Mouse (Mus musculus) liver, embryonic 11.5 days (tissue): ENCODE results near the gene Lrrc51. TPM values are rescaled to one million over a fixed set of nuclear protein-coding genes. Genes with fewer than 3 reads are reported as not detected.

Experiments used
- ATAC-seq: fragments of 200-750 bp; cut with Nextera tagmentation; replicated peaks from 2 replicates; pipeline ENCODE4 v1.8.0; 2017; ENCODE audit warnings: moderate number of reproducible peaks, mild to moderate bottlenecking, moderate TSS enrichment, moderate library complexity; ENCODE audit not compliant: low FRiP score
- DNase-seq: peaks from one replicate; pipeline ENCODE4 v3.0.0-alpha.2; 2017; ENCODE audit warnings: low spot score
- H3K27ac ChIP-seq: fragments of 300-500 bp; sonication (generic); 2 replicates; pipeline ENCODE4 v1.5.1; 2014; ENCODE audit warnings: mild to moderate bottlenecking, low read depth, low read length, control low read depth
- H3K27me3 ChIP-seq: fragments of 300-500 bp; sonication (generic); replicated peaks from 2 replicates; pipeline ENCODE4 v1.6.1; 2014; ENCODE audit warnings: low read length, mixed read lengths; ENCODE audit not compliant: control insufficient read depth, insufficient read depth
- H3K36me3 ChIP-seq: fragments of 300-500 bp; sonication (generic); 2 replicates; pipeline ENCODE4 v1.6.1; 2014; ENCODE audit warnings: mild to moderate bottlenecking, low read length, moderate library complexity, mixed read lengths; ENCODE audit not compliant: control insufficient read depth, insufficient read depth
- H3K4me1 ChIP-seq: fragments of 300-500 bp; sonication (generic); replicated peaks from 2 replicates; pipeline ENCODE4 v1.6.1; 2014; ENCODE audit warnings: low read length, mixed read lengths; ENCODE audit not compliant: control insufficient read depth, insufficient read depth
- H3K4me2 ChIP-seq: fragments of 300-500 bp; sonication (generic); 2 replicates; pipeline ENCODE4 v1.6.1; 2014; ENCODE audit warnings: mild to moderate bottlenecking, control low read depth, moderate library complexity
- H3K4me3 ChIP-seq: fragments of 300-500 bp; sonication (generic); 2 replicates; pipeline ENCODE4 v1.5.1; 2014; ENCODE audit warnings: low read depth, low read length, control low read depth
- H3K9ac ChIP-seq: fragments of 300-500 bp; sonication (generic); 2 replicates; pipeline ENCODE4 v1.6.1; 2014; ENCODE audit warnings: low read depth, low read length, control low read depth
- H3K9me3 ChIP-seq: fragments of 300-500 bp; sonication (generic); 2 replicates; pipeline ENCODE4 v1.6.1; 2016; ENCODE audit warnings: low read length, inconsistent platforms, mixed read lengths; ENCODE audit not compliant: control insufficient read depth
- WGBS: fragments of 180-500 bp; shearing (Covaris S2); extraction: QIAGEN DNeasy Blood & Tissue Kit; methylation state at CpG from one replicate; pipeline ENCODE4 v1.1.7; 2014; 5-methylcytosine and 5-hydroxymethylcytosine counted together
- polyA plus RNA-seq: library from polyadenylated mRNA; unstranded; fragments of >200 nt; fragmentation: Nextera tagmentation; extraction: Ambion mirVana; gene quantifications from 2 replicates; pipeline ENCODE4 v1.2.1, GENCODE M21; 2014

Gene Lrrc51
- polyA plus RNA-seq, 1 experiment from 2014 or later: 5.5 TPM

DNA sequence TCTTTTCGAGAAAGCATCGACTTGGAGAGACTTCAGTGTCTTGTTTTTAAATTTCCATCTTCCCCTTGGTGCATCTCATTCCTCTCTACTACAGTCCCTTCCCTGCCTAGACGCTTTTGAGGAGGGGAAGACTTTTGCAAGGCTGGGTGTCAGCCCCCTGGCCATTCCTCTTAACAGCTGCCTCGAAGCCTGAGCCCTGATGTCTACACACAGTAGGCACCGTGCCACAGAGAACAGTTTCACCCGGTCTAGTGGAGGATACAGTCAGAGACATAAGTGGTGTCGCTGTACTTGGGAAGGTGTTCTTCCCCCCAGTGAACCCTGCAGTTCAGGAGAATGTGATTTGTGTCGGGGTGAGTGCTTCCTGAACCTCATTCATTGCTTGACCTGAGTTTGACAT lies 27.0 kb downstream of the Lrrc51 start:
- Histone ChIP-seq H3K36me3 (peaks cover 16% of the 10 kb centered on the region; the same call in 1 of the 2 replicates), H3K4me2 (peak overlapping the region; percentile 89), H3K9ac (peak overlapping the region; percentile 77), H3K27ac (peak overlapping the region; percentile 87), H3K9me3 (no peaks in the 10 kb centered on the region), H3K4me1 (peaks cover 13% of the 10 kb centered on the region), H3K27me3 (no peaks in the 10 kb centered on the region), H3K4me3 (peak overlapping the region; percentile 66)
- WGBS: 52% methylated on average over 8 of the region's 8 CpGs
- ATAC-seq (no peak), DNase-seq (no peak)

GRCm38 (mm10) chr7:101906287-101906681 lies 27.4 kb downstream of the Lrrc51 start, which contains the start of gene Tomt:
Gene Tomt (minus strand): TSS chr7:101906359.
- peaks cover 16% of the 10 kb centered on the region; the same call in 1 of the 2 replicates for H3K36me3 ChIP-seq
- no peaks in the 10 kb centered on the region for H3K9me3 ChIP-seq
- peak within 1 kb of the TSS; percentile 87 for H3K27ac ChIP-seq
- H3K4me3 ChIP-seq: peak within 1 kb of the TSS; percentile 66
- H3K4me1 ChIP-seq: peaks cover 13% of the 10 kb centered on the region
- WGBS: 8% methylated on average over 11 of the region's 11 CpGs
- no peaks in the 10 kb centered on the region for H3K27me3 ChIP-seq
- H3K9ac ChIP-seq: peak within 1 kb of the TSS; percentile 77
- no peak for DNase-seq
- H3K4me2 ChIP-seq: peak within 1 kb of the TSS; percentile 89
- ATAC-seq: no peak

DNA sequence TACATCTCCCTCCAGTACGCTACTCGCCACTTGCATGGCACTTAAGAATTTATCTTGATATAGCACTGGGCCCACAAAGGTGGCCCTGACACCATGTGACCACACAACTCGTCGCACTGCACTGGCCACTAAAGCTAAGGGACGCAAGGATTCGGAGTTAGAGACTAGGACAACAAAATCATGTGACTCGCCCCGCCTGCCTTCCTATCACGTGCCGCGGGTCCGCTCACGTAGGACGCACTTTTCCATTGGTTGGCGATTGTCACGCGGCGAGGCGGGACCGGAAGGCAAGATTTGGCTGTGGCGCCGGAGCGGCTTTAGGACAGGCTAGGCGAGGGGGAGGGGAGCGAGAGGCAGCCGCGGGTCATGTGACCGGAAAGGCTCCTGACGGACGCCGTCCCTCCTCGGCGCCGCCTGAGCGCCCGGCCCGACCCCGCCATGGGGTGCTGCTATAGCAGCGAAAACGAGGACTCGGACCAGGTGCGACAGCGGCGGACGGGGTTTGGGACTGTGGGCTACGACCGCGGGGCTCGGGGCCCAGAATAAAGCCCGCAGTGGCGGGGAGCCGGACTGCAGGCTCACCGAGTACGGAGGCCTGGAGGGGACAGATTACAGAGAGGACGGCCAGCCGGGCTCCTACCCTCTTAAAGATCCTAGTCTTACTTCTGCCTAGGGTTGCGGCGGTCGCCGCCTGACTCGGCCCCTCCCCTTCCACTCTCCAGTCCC lies 28.0 kb downstream of the Lrrc51 start, which contains the start of gene Lamtor1:
Gene Lamtor1 (plus strand): TSS at position 344 of the 726 bp plus-strand sequence.
- Histone ChIP-seq H3K27me3 (no peaks in the 10 kb centered on the region), H3K9me3 (no peaks in the 10 kb centered on the region), H3K4me1 (peaks cover 13% of the 10 kb centered on the region), H3K9ac (peak within 1 kb of the TSS; percentile 77), H3K4me3 (peak within 1 kb of the TSS; percentile 66), H3K4me2 (peak within 1 kb of the TSS; percentile 89), H3K27ac (peak within 1 kb of the TSS; percentile 87), H3K36me3 (peaks cover 13% of the 10 kb centered on the region; the same call in 1 of the 2 replicates)
- DNase-seq (peak; percentile 98), ATAC-seq (peak; percentile 95)
- under 1% methylated on average over 61 of the region's 61 CpGs for WGBS

DNA sequence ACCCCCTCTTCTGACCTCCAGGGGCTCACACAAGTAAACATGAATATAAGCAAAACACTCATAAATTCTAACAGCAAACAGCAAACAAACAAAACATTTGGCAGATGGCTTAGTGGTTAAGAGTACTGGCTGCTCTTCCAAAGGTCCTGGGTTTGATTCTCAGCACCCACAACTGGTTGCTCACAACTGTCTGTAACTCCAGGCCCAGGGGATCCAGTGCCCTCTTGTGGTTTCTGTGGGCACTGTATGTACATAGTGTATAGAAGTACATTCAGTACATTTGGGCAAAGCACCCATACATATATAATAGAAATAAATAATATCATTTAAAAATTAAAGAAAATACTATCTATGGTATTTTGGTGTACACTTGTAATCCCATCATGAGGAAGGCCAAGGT lies 30.8 kb downstream of the Lrrc51 start:
- Histone ChIP-seq H3K9me3 (no peaks in the 10 kb centered on the region), H3K4me2 (no peak overlapping the region), H3K27me3 (no peaks in the 10 kb centered on the region), H3K4me1 (peaks cover 10% of the 10 kb centered on the region), H3K9ac (no peak overlapping the region), H3K4me3 (no peak overlapping the region), H3K36me3 (peaks cover 12% of the 10 kb centered on the region; the same call in 1 of the 2 replicates), H3K27ac (no peak overlapping the region)
- DNase-seq: no peak
- ATAC-seq: no peak

GRCm38 (mm10) chr7:101901969-101902368 lies 31.7 kb downstream of the Lrrc51 start:
- Histone ChIP-seq H3K4me2 (no peak overlapping the region), H3K27ac (no peak overlapping the region), H3K4me1 (peaks cover 6% of the 10 kb centered on the region), H3K27me3 (no peaks in the 10 kb centered on the region), H3K9ac (no peak overlapping the region), H3K9me3 (no peaks in the 10 kb centered on the region), H3K36me3 (peaks cover 12% of the 10 kb centered on the region; the same call in 1 of the 2 replicates), H3K4me3 (no peak overlapping the region)
- ATAC-seq (no peak), DNase-seq (no peak)
- WGBS: 85% methylated on average over 10 of the region's 10 CpGs

- no peak overlapping the region for H3K9ac ChIP-seq
- DNase-seq (no peak), ATAC-seq (no peak)
- no peaks in the 10 kb centered on the region for H3K9me3 ChIP-seq
- no peak overlapping the region for H3K4me3 ChIP-seq
- H3K4me1 ChIP-seq: no peaks in the 10 kb centered on the region; the same call in 1 of the 2 replicates
- peaks cover 12% of the 10 kb centered on the region; the same call in 1 of the 2 replicates for H3K36me3 ChIP-seq
- H3K4me2 ChIP-seq: no peak overlapping the region
- no peak overlapping the region for H3K27ac ChIP-seq
- no peaks in the 10 kb centered on the region for H3K27me3 ChIP-seq
- 89% methylated on average over 16 of the region's 16 CpGs for WGBS
Measured at GRCm38 (mm10) chr7:101900331-101901097, 33.2 kb downstream of the Lrrc51 start.

- DNase-seq (peak; percentile 95), ATAC-seq (peak; percentile 97)
- Histone ChIP-seq H3K4me1 (peaks cover 4% of the 10 kb centered on the region), H3K36me3 (peaks cover 4% of the 10 kb centered on the region; the same call in 1 of the 2 replicates), H3K27ac (peak overlapping the region; percentile 83), H3K9ac (peak overlapping the region; percentile 77), H3K4me2 (peak overlapping the region; percentile 81), H3K9me3 (no peaks in the 10 kb centered on the region), H3K27me3 (no peaks in the 10 kb centered on the region), H3K4me3 (peak overlapping the region; percentile 53)
- under 1% methylated on average over 57 of the region's 57 CpGs for WGBS
Measured at GRCm38 (mm10) chr7:101896104-101897066, 37.3 kb downstream of the Lrrc51 start.

DNA sequence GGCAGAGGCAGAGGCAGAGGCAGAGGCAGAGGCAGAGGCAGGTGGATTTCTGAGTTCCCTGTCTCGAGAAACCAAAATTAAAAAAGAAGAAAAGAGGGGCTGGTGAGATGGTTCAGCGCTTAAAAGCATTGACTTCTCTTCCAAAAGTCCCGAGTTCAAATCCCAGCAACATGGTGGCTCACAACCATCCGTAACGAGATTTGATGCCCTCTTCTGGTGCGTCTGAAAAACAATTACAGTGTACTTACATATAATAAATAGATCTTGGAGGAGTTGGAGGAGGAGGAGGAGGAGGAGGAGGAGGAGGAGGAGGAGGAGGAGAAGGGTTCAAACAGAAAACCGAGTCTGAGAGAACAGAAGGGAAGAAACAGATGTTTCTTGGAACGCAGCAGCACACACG lies 38.0 kb downstream of the Lrrc51 start:
- H3K9me3 ChIP-seq: no peaks in the 10 kb centered on the region
- H3K4me1 ChIP-seq: peaks cover 4% of the 10 kb centered on the region
- peak overlapping the region; percentile 28; the same call in 1 of the 2 replicates for H3K9ac ChIP-seq
- no peak overlapping the region for H3K27ac ChIP-seq
- H3K4me2 ChIP-seq: peak overlapping the region; percentile 41
- H3K4me3 ChIP-seq: peak overlapping the region; percentile 53
- no peaks in the 10 kb centered on the region for H3K27me3 ChIP-seq
- peak; percentile 6; the same call in 1 of the 2 replicates for ATAC-seq
- no peak for DNase-seq
- 28% methylated on average over 9 of the region's 9 CpGs for WGBS
- peaks cover 4% of the 10 kb centered on the region; the same call in 1 of the 2 replicates for H3K36me3 ChIP-seq
